Mouse (Mus musculus): ENCODE measurements at regions not wholly inside any gene's neighbourhood (a gene's known extent, or its start where the extent isn't known, plus 50 kb on each side); places are given as distances from the start of the nearest gene placed in this dataset.
"Not testable (repeated sequence)": the region's sequence is repeated elsewhere in the genome, so short reads cannot be mapped to it uniquely, and the experiment has no call there.

DNA sequence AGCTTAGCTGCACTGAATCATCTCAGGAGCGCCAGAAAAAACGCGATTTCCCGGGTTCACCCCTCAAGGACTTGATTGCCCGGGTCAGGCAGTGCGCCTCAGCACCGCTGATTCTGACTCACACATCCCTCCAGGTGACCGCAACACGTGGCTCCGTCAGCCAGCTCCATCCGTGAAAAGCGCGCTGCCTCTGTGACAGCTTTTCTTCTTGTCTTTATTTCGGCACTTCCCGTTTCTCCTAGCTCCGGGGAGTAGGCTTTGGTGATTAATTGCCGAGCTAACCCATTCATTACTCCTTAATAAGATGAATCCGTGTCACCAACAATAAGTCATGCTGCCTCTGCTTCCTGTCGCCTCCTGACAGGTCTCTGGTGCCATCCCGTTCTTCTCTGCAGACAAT, 108.6 kb downstream of the Katnal1 start:
- DNase-seq (ENCODE audit: low read depth, low spot score): no peak

DNA sequence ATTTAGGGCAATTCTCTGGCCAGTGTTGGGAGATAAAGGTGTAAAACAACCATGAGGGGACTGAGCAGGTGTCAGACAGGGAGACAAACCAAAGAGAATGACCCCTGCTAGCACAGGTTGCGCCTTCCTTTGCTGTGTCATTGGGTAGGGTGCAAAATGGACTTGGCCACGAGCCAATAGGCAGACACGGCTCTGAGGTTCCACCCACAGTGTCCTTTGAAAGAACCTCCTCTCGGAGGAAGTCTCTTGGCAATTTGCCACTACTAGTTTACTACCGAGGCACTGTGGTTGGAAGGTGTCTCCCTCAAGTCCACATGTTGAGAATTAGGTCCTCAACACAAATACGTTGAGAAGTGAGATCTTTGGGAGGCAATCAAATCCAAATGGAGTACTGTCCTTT, 109.7 kb downstream of the Katnal1 start:
- DNase-seq (ENCODE audit: low read depth, low spot score): no peak

DNA sequence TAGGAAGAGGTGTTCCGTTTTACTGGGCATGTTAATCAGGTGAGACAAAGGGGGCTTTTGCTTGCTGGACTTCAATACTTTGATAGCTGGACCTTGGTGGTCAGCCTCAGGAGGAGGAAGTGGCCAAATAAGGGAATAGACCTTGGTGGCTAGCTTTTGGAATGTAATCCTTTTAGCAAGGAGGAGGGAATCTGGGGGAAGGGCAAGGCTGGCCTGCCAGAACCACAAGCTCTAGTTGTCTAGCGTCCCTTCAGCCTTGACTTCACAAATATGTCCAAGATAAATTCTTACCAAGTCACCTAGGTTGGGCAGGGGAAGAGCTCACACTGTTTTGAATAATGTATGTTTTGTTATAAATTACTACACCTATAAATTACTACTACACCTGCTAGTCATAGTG, 110.4 kb downstream of the Katnal1 start:
- no peak for DNase-seq (ENCODE audit: low read depth, low spot score)

DNA sequence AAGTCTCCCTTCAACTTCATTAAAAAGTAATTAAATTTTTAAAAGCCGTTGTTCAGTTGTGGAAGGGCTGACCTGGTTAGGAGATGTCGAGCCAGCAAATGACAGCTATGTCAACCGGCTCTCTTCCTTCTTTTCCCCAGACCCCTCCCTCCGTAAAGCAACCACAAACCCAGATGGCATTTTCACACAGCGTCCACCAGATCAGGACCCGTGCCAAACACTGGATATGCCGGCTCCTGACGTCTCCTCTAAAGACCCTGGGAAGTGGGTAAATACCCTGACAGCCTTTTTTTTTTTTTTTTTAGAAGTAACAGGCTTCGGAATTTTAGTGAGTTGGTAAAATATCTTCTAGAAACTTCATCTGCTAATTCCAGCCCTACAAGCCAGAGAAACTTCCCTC, 116.3 kb downstream of the Katnal1 start:
- DNase-seq (ENCODE audit: low read depth, low spot score): no peak

DNA sequence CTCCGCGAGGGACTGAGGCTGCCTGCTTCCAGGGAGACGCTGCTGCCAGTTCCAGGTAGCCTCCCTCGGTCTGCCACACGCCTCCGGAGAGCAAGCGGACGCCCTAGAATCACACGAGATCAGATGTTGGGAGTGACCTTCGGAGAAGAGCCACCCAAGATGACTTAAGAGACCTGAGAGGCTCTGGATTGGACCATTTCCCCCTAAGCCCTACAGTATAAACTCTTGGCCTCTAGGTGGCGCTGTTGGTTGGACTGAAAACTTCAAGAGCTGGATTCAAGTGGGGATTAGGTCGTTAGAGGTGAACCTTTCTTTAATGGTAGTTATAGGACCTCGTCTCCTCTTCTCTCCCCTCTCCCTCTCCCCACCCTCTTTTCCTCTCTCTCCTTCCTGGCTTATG, 117.1 kb downstream of the Katnal1 start:
- peak; percentile 59 for DNase-seq (ENCODE audit: low read depth, low spot score)

DNA sequence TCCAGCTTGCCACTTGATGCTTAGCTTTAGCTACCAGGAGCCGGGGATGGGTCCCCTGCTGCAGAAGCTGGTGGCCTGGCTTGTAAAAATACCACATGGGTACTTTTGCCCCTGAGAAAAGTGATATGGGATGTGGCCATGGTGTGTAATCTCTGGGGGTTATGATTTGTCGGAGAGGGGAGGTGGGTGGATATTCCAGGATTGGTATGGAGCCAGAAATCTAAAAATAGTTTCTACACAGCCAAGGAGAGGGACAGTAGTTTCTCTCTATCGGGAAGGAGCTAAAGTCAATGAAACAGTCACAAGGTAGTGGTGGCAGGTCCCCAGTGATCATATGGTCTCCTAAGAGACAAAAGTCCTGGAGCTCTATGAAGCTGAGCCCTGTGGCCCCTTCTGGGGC, 119.6 kb downstream of the Katnal1 start:
- DNase-seq (ENCODE audit: low read depth, low spot score): no peak

DNA sequence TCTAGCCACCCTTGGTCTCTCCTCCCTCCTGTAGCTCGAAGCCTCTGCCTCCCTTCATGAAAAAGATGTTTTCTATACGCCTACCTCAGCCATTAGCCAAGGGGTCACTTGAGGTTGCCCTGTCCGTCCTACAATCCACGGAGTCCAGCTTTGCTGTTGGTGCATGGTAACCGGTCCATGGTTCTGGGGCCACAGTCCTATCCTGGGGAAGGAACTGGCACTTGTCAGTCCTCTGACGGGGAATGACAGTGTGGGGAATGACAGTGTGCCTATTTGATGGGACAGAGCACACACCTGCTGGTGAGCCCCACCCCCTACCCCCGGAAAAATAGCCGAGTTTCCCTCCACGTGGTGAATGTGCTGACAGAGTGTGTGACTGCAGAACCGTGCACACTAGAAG, 120.1 kb downstream of the Katnal1 start:
- no peak for DNase-seq (ENCODE audit: low read depth, low spot score)

DNA sequence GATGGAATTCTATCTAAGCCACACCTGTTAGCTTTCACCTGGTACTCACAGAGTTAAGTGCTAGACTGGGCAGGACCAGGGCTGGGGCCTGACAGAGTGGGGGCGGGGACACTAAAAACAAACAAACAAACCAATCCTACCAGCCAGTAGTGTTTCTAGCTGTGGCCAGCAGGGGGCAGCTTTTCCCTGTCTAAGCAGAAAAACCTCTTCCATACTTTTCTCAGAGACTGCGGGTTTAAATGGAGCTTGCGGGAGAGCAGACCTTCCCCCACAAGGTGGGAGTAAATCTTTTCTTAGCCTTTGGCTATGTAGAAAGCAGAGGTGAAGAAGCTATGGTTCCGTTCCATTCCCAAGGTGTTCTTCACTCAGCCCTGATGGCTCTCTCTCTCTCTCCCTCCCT, 120.7 kb downstream of the Katnal1 start:
- DNase-seq (ENCODE audit: low read depth, low spot score): no peak

DNA sequence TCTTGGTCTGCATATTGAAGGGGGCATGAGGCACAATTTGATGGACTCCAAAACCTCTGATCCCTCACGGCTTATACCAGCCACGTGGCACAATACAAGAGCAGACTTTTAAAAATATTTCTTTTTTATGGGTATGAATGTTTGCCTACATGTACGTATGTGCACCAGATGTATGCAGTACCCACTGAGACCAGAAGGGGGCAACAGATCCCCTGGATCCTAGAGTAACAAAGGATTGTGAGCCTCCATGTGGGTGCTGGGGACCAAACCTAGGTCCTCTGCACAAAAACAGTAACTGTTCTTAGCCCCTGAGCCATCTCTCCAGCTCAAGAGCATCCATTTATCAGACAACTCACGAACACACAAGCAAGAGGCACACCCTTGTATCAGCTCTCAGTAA, 121.5 kb downstream of the Katnal1 start:
- DNase-seq (ENCODE audit: low read depth, low spot score): no peak

DNA sequence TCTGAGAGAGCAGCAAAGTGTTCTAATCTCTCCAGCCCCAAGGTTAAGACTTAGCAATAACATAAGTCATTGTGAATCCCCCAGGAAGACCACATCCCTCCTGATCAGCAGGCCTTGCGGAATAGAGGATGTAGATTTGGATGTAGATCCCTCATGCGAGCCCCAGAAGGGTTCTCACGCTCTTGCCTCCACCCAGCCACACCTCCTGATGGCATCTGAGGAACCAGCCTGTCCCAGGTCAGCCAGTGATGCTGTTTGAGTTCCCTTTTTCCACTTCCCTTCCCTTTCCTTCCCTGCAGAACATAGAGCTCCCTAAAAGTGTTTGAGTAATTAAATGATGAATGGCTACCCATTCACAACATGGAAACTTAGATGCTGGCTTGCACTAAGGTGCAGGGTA, 124.1 kb downstream of the Katnal1 start:
- no peak for DNase-seq (ENCODE audit: low read depth, low spot score)

DNA sequence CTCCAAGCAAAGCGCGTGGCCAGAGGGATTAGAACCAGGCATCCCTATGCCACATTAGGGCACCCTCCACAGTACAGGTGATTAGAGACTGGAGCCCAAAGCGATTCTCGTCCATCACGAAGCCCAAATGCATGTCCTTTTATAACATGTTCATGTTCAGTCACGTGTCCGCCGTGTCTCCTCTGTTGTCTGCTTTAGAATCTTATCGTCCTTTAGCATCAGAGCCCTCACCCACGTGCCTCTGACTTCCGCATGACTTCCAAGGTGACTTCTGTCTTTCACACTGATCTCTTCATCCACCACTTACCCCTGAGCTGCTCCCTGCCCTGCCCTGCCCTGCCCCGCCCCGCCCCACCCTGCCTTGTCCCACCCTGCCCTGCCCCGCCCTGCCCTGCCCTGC, 125.3 kb downstream of the Katnal1 start:
- no peak for DNase-seq (ENCODE audit: low read depth, low spot score)

DNA sequence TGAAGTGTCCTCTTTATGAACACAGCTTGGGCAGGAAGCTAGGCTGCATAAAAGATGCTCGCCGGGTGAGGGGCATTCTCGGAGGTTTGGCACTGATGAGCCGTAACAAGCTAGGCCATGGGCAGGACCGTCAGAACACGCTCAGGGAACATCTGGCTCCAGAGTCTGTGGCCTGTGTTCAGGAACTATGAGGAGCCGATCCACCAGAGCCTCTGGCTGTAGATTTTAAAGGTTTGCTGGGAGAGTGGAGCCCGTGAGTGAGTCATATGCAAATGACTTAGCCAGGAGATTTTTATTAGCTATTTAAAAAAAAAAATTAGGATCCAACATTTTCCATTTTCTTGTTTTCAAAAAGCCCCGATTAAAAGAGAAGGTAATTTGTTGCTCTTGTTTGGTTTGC, 126.4 kb downstream of the Katnal1 start:
- no peak for DNase-seq (ENCODE audit: low read depth, low spot score)

DNA sequence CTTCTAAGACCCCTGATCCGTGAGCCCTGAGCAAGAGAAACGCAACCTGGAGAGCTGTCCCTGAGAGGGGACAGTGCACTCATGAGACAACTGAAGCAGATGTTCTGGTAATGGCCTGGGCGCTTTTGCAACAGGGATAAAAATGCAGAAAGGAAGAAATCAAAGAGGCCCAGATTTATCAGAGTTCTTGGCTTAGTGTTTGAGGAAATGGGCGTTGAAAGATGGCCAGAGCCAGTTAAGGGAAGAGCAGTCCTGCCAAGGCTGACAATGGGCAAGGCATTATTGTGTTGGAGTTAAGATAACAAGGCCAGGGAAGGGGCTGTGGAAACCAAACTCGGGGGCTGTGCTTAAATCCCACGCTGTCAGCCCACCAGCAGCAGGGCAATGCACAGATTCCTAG, 130.6 kb downstream of the Katnal1 start:
- no peak for DNase-seq (ENCODE audit: low read depth, low spot score)

DNA sequence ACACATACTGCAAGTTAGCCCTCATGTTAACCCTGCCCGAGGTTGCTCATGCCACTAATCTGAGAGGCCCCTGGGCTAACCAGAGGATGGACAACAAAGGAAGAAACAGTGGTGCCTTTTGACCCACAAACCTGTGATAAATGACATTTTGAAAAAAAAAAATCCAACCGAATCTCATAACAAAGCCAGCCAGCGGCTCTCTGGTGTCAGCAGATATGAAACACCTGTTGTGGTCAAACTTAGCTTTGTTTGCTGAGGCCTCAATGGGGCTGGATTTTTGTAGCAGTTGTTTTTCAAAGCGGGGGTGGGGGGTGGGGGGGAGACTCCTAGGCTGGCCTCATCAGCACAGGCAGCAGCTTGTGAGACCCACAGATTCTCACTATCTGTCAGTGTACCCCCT, 133.0 kb downstream of the Katnal1 start:
- no peak for DNase-seq (ENCODE audit: low read depth, low spot score)

DNA sequence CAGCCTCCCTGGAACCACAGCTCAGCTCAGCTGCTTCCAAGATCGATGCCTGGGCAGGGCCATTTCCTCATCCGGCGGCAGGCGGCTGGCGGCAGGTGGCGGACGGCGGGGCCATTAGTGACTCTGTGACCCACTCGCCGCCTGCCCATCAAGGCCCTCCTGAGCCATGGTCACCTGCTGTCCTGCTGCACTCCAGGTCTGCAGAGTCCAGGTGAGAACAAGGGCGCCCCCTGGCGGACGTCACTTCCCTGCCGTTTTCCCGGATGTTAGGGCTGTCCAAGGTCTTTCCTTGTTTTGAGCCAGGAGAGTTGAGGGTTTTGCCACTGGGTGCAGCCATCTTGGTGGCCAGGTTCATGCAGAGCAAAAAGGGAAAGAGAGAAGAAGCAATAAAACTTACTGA, 134.7 kb downstream of the Katnal1 start:
- no peak for DNase-seq (ENCODE audit: low read depth, low spot score)

DNA sequence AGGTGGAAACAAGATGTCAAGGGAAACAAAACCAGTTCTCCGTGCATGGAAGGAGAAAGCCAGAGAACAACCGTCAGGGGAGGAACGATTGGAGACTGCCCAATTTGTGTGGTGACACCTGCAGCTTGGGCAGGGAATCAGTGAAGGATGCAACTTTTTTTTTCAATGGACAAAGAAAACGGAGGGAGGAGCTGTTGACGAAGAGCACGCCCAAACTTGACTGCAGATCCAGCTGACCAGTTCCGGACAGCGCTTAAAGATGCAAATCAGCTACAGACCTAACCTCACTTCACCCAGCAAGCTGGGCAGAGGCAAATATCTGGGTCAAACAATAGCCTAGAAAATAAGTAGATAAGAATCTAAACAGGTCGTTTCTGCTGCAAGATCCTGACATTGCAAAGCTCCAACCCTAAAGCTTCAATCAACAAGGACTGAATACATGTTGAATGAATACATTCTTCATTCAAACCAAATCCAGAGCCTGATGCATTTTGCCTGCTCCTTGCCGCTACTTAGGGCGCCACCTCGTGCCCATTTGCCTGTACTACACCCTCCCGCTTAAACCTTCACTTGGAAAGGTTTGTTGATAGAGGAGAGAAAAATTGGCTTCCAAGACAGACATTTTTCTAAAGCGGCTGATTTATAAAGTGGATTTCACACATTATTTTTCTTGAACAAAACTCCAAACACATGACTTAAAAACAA, 136.2 kb downstream of the Katnal1 start:
- peak; percentile 53 for DNase-seq (ENCODE audit: low read depth, low spot score)

DNA sequence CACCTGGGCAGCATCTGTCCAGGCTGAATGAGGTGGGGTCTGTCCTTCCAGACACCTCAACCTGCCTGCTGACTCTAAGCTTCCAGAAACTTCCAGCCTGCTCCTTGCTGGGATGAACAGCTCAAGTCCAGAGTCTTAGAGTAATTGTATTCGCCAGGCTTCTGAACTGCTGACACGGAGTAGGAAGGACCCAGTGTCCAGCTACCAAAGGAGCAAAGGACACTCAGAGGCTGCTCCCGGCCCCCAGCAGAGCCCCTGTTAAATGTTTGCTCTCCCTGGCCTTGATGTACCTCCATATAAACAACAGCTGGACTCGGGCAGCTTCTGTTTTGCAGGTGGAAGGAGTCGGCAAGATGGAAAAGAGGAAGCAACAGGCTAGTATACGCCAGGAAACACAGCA, 137.5 kb downstream of the Katnal1 start:
- no peak for DNase-seq (ENCODE audit: low read depth, low spot score)

DNA sequence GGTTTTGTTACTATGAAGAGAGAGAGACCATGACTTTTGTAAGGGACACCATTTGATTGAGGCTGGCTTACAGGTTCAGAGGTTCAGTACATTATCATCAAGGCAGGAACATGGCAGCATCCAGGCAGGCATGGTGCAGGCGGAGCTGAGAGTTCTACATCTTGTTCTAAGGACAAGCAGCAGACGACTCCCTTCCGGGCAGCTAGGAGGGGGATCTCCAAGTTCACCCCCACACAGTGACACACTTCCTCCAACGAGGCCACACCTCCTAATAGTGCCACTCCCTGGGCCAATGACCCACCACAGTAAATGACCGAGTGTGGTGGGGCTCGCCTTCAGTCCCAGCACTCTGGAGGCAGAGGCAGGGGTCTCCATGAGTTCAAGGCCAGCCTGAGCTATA, 138.8 kb downstream of the Katnal1 start:
- not testable (repeated sequence) for DNase-seq (ENCODE audit: low read depth, low spot score)

DNA sequence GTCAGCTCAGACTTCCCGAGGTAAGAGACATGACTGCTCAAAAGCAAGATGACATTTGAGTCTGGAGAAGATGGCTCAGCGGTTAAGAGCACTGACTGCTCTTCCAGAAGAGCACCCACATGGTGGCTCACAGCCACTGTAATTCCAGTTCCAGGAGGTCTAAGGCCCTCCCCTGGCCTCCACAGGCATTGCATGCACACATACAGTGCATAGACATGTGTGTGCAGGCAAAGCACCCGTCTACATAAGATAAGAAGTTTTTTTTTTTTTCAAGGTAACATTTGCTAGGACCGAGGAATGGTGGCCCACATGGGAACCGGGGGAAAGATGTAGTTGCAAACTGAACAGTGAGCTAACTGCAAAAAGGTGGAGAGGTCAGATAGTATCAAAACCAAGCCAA, 139.3 kb downstream of the Katnal1 start:
- no peak for DNase-seq (ENCODE audit: low read depth, low spot score)

DNA sequence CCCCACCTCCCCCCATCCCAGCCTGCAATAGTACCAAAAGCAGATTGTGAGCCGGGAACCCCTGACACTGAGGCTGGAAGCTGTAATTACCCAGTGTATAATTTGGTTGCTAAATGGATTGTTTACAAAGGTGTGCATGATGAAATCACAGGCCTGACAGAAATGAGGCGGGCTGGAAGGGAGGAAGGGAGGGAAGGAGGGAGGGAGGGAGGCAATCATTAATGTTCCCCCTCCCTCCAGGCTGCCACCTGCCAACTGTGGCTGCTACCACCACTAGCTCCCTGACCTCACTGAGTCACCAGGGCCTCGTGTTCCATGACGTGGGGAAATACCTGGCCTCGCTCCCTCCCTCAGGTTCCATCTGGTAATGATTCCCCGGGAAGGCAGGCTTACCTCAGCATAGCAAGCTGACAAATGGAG, 140.0 kb downstream of the Katnal1 start:
- DNase-seq (ENCODE audit: low read depth, low spot score): no peak

DNA sequence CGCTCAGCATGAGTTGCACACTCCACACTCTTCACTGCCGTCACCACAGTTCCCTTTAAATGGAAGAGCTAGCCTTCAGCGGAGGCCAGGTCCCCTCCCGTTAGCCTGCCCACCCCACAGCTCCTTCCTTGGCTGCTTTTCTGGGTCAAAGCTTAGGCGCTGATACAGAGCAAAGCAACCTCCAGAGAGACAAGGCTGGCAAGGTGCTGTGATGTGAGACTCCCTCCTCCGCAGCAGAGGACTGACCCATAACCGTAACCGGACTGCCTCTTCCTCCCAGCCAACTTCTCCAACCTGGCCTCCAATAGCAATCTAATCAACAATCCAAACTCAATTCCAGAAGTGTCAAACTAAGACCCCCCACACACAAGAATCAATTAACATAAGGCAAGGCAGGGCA, 140.4 kb downstream of the Katnal1 start:
- DNase-seq (ENCODE audit: low read depth, low spot score): no peak

DNA sequence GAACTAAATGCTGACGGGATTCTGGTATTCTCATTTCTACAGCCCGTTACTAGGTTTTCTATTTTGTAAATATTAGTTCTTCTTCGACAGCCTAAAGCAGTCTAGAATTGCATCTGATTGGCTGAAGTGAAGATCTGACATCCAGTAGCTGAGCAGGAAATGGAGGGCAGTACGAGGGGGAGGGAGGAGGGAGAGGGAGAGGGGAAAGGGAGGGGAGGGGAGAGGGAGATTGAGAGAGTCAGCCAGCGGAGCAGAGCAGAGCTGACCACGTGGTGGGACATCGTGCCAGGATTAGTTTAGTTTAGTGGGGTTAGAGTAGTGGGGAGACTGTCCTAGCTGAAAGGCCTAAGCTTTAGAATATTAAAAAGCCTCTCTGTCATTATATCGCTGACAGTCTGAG, 141.8 kb downstream of the Katnal1 start:
- DNase-seq (ENCODE audit: low read depth, low spot score): no peak

DNA sequence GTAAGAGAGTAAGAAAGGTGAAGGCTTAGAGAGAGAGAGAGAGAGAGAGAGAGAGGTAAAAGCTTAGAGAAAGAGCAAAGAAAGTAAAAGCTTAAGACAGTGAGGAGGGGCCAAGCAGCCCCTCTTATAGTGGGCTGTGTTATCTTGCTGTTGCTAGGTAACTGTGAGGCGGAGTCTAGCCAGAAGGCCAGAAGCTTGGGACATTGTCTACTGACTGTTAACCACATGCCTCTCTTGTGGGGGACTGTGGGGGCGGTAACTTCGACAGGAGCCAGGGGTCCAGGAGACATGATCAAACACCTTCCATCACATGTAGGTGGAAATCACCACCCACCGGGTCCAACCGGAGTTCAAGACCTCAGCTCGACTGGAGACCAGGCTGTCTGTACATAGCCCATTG, 148.0 kb downstream of the Katnal1 start:
- not testable (repeated sequence) for DNase-seq (ENCODE audit: low read depth, low spot score)

All from retina, adult 2 months (tissue).